Mouse (Mus musculus): ENCODE measurements around the gene Dph2. TPM values are rescaled to one million over a fixed set of nuclear protein-coding genes. Genes with fewer than 3 reads are reported as not detected.

The Dph2 gene
- total RNA-seq, 2 experiments from 2014 or later = 4.6 to 5.3 TPM

DNA sequence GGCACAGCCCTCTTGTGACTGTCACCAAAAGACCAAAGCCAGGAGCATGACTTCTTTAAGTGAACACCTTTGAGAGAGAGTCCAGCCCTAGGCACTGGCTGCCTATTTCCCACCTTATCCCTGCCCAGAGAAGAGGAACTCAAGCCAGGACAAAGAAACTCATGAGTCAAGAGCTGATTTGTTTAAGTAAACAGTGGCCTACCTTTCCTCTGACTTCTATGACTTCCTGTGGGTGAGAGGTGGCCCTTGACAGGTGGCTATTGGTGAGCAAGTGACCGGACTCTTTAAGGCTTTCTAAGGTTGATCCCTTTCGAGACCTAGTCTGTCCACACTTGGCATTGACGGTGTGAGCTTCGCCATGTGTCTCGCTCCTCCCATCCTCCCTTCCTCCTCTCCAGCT lies 51.0 kb downstream of the Dph2 start:
- no peak for DNase-seq (ENCODE audit: low spot score in 2 of 2)

DNA sequence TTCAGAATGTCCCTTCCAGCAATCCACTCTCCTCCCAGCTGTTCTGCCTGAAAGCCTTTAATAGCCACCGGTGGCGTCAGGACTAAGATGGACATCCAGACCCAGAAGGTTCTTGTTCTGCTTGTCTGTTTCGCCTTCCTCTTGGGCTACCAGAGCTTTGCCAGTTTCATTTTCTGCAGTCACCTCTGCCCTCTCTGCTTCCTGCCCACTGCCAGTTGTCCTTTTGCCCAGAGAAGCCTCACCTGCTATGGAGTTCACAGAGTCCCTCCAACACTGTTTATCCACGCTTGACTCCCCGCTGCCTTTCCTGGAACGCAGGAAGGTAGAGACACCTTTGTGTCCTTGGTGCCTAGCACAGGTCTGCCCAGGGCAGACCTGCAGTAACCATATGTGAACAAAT lies 52.5 kb downstream of the Dph2 start:
- DNase-seq (ENCODE audit: low spot score in 2 of 2) = no peak

Other genes with a start within 250 kb of the Dph2 start
- 10 to 100 TPM; 25.7 to 29.5 TPM for gene Dmap1, start 209.8 kb downstream of the Dph2 start, total RNA-seq (2021)
- gene Gm12845, start 167.6 kb downstream of the Dph2 start, total RNA-seq (2021) = not detected
- not detected for gene Klf17, start 126.4 kb downstream of the Dph2 start, total RNA-seq (2021)
- gene Slc6a9, start 57.5 kb downstream of the Dph2 start, total RNA-seq (2021) = 1 to 10 TPM; 6.1 to 6.9 TPM
- under 1 TPM; 0.59 to 0.91 TPM for gene Ccdc24, start 19.5 kb downstream of the Dph2 start, total RNA-seq (2021)
- gene B4galt2, start 8.5 kb downstream of the Dph2 start, total RNA-seq (2021) = 10 to 100 TPM; 25.7 to 27.4 TPM
- gene Atp6v0b, start 4.7 kb downstream of the Dph2 start, total RNA-seq (2021) = 10 to 100 TPM; 67.0 to 70.8 TPM
- 100 to 1,000 TPM; 124 to 135 TPM for gene Ipo13, start 23.0 kb upstream of the Dph2 start, total RNA-seq (2021)
- gene Artn, start 37.7 kb upstream of the Dph2 start, total RNA-seq (2021) = 1 to 10 TPM; 1.4 to 2.0 TPM
- gene St3gal3, start 242.9 kb upstream of the Dph2 start, total RNA-seq (2021) = 10 to 100 TPM; 34.9 to 37.5 TPM

Data from gastrocnemius, postnatal 4 days (tissue).